28 mouse cellular contexts compared by ENCODE assay signal in genomic region chr7:36031881-36032280, GRCm38 (mm10).
"Had no signal": no experiment of that assay in that cellular context is flagged by ENCODE, and none has a peak within 500 bp of the region (broad histone marks: within the 10 kb centered on the region; RNA-seq: fewer than 3 reads in every experiment).

No protein-coding gene starts in this region.

- H3K36me3 ChIP-seq: embryonic facial prominence, embryonic 10.5 days; embryonic facial prominence, embryonic 12.5 days; embryonic facial prominence, embryonic 13.5 days; embryonic facial prominence, embryonic 15.5 days; forebrain, embryonic 10.5 days; forebrain, embryonic 12.5 days; forebrain, embryonic 15.5 days had no signal

- H3K27me3 ChIP-seq: embryonic facial prominence, embryonic 12.5 days; embryonic facial prominence, embryonic 13.5 days; embryonic facial prominence, embryonic 15.5 days; forebrain, embryonic 12.5 days; forebrain, embryonic 13.5 days; forebrain, embryonic 15.5 days had no signal

- DNase-seq: cerebellum, adult 2 months; cerebellum, adult 8-10 months; cerebellum, adult 9-10 months; cerebellum, adult 9-11 months; cerebellum, postnatal 10 days; cerebellum, postnatal 14 days; cerebellum, postnatal 25 days; cerebellum, postnatal 36 days; embryo, embryonic 11 days; forebrain, postnatal 0 days; gastrocnemius, adult 2 months; gastrocnemius, postnatal 10 days; gastrocnemius, postnatal 14 days; gastrocnemius, postnatal 25 days; gastrocnemius, postnatal 36 days; heart, adult 18-20 months; heart, adult 2 months had no signal

- H3K4me1 ChIP-seq: embryonic facial prominence, embryonic 10.5 days; embryonic facial prominence, embryonic 12.5 days; embryonic facial prominence, embryonic 13.5 days; embryonic facial prominence, embryonic 15.5 days; forebrain, embryonic 12.5 days; forebrain, embryonic 13.5 days; forebrain, embryonic 15.5 days had no signal

- H3K4me3 ChIP-seq: embryonic facial prominence, embryonic 10.5 days; embryonic facial prominence, embryonic 12.5 days; embryonic facial prominence, embryonic 13.5 days; embryonic facial prominence, embryonic 15.5 days; erythroblast, embryonic 14.5 days; forebrain, embryonic 10.5 days; forebrain, embryonic 12.5 days; forebrain, embryonic 13.5 days; forebrain, embryonic 15.5 days; gastrocnemius, adult 2 months; heart, adult 2 months had no signal

- ATAC-seq: forebrain, embryonic 13.5 days; forebrain, embryonic 14.5 days; forebrain, embryonic 15.5 days; forebrain, embryonic 16.5 days; forebrain, postnatal 0 days had no signal

- H3K9me3 ChIP-seq: embryonic facial prominence, embryonic 10.5 days; embryonic facial prominence, embryonic 12.5 days; embryonic facial prominence, embryonic 13.5 days; embryonic facial prominence, embryonic 15.5 days; forebrain, embryonic 10.5 days; forebrain, embryonic 12.5 days; forebrain, embryonic 13.5 days; forebrain, embryonic 15.5 days had no signal
